ENCODE assay signal across 17 mouse cellular contexts in genomic region chr4:82123733-82124132, GRCm38 (mm10).
"Had no signal": no experiment of that assay in that cellular context is flagged by ENCODE, and none has a peak within 500 bp of the region (broad histone marks: within the 10 kb centered on the region; RNA-seq: fewer than 3 reads in every experiment).

No protein-coding gene starts in this region.

- DNase-seq: lung, adult 2 months; lung, postnatal 14 days; lung, postnatal 36 days; right cerebral cortex, postnatal 14 days; thymus, adult 2 months; thymus, postnatal 25 days; thymus, postnatal 4 days had no signal

- H3K4me1 ChIP-seq: lung, embryonic 15.5 days; megakaryocyte, embryonic 14.5 days; midbrain, embryonic 13.5 days; midbrain, embryonic 15.5 days; neural tube, embryonic 12.5 days; stomach, embryonic 15.5 days had no signal

- H3K27me3 ChIP-seq: lung, embryonic 15.5 days; megakaryocyte, embryonic 14.5 days; midbrain, embryonic 13.5 days; midbrain, embryonic 15.5 days; neural tube, embryonic 12.5 days; stomach, embryonic 15.5 days had no signal

- H3K36me3 ChIP-seq: lung, embryonic 15.5 days; midbrain, embryonic 13.5 days; midbrain, embryonic 15.5 days; neural tube, embryonic 12.5 days; stomach, embryonic 15.5 days had no signal

- ATAC-seq: lung, postnatal 0 days; midbrain, embryonic 13.5 days; midbrain, embryonic 15.5 days had no signal

- H3K4me3 ChIP-seq: lung, embryonic 15.5 days; megakaryocyte, embryonic 14.5 days; midbrain, embryonic 13.5 days; midbrain, embryonic 15.5 days; neural tube, embryonic 12.5 days; stomach, embryonic 15.5 days had no signal

- H3K4me2 ChIP-seq: lung, embryonic 15.5 days; midbrain, embryonic 11.5 days; midbrain, embryonic 13.5 days; midbrain, embryonic 15.5 days; neural tube, embryonic 12.5 days; stomach, embryonic 15.5 days had no signal

- H3K27ac ChIP-seq: lung, embryonic 15.5 days; macrophage; midbrain, embryonic 13.5 days; midbrain, embryonic 15.5 days; neural tube, embryonic 12.5 days; stomach, embryonic 15.5 days; stomach, postnatal 0 days had no signal

- H3K9me3 ChIP-seq: lung, embryonic 15.5 days; megakaryocyte, embryonic 14.5 days; midbrain, embryonic 13.5 days; midbrain, embryonic 15.5 days; neural tube, embryonic 12.5 days; stomach, embryonic 15.5 days had no signal

- H3K9ac ChIP-seq: lung, embryonic 15.5 days; midbrain, embryonic 13.5 days; midbrain, embryonic 15.5 days; neural tube, embryonic 12.5 days; stomach, embryonic 15.5 days had no signal
